Mouse (Mus musculus) hindbrain, embryonic 13.5 days (tissue): ENCODE measurements around the gene Parl. TPM values are rescaled to one million over a fixed set of nuclear protein-coding genes. Genes with fewer than 3 reads are reported as not detected.

ENCODE experiments used
- polyA plus RNA-seq: library from polyadenylated mRNA; unstranded; fragments of >200 nt; fragmentation: Nextera tagmentation; extraction: Ambion mirVana; gene quantifications from 2 replicates; pipeline ENCODE4 v1.2.1, GENCODE M21; 2015

The Parl gene
- polyA plus RNA-seq, 1 experiment from 2014 or later = 79.2 TPM

Other genes starting within 250 kb of the Parl start
- 59.6 and 60.9 TPM in 2 replicates for gene Klhl24, start 204.8 kb downstream of the Parl start, polyA plus RNA-seq
- 24.7 and 26.1 TPM in 2 replicates for gene Yeats2, start 161.3 kb downstream of the Parl start, polyA plus RNA-seq
- gene Map6d1, start 61.0 kb downstream of the Parl start, polyA plus RNA-seq = 2.9 and 3.1 TPM in 2 replicates
- gene Cyp2ab1, start 23.0 kb upstream of the Parl start, polyA plus RNA-seq = not detected in 2 replicates
- gene Abcc5, start 124.0 kb upstream of the Parl start, polyA plus RNA-seq = 142 and 143 TPM in 2 replicates
- gene Eif2b5, start 196.4 kb upstream of the Parl start, polyA plus RNA-seq = 99.5 and 100 TPM in 2 replicates
- gene Dvl3, start 214.6 kb upstream of the Parl start, polyA plus RNA-seq = 40.7 and 43.5 TPM in 2 replicates
- gene Ap2m1, start 233.1 kb upstream of the Parl start, polyA plus RNA-seq = 1,101 and 1,130 TPM in 2 replicates
- gene Abcf3, start 246.2 kb upstream of the Parl start, polyA plus RNA-seq = 81.2 and 85.0 TPM in 2 replicates